Mouse (Mus musculus) myocyte (in vitro differentiated cells): ENCODE results near the gene Rgs3.

Source experiments
- POLR2A ChIP-seq: IDR thresholded peaks from one replicate; pipeline ENCODE4 v1.6.1; 2011; ENCODE audit warnings: low read depth, mild to moderate bottlenecking, control low read depth, moderate library complexity; ENCODE audit not compliant: insufficient read length
- POLR2AphosphoS2 ChIP-seq: IDR thresholded peaks from one replicate; pipeline ENCODE4 v1.6.1; 2011; ENCODE audit warnings: low read depth, control low read depth; ENCODE audit not compliant: insufficient read length
- TCF12 ChIP-seq: IDR thresholded peaks from one replicate; pipeline ENCODE4 v1.6.1; 2011; ENCODE audit warnings: mild to moderate bottlenecking, control low read depth; ENCODE audit not compliant: poor library complexity, insufficient read depth, severe bottlenecking
- TCF3 ChIP-seq: IDR thresholded peaks from one replicate; pipeline ENCODE4 v1.6.1; 2011; ENCODE audit warnings: low read depth, control low read depth; ENCODE audit not compliant: insufficient read length

DNA sequence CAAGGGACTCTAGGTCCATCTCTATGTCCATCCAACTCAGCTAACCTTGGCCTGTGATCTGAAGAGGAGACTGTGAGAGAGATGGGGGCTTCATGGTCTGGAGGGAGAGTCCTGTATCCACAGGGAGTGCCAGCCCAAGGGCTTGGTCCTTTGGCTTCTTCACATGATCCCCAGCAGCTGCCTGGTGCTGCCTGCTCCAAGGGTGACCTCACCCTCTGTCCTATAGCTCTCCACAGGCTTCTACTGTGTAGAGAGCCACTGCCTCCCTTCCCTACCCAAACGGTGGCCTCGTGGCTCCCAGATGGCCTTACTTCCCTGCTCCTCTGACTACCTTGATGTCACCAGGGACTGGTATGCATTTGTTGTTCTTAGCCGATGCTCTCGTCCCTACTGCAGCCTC, 92.6 kb downstream of the Rgs3 start:
- TF ChIP-seq POLR2A (no peak), TCF12 (no peak), TCF3 (no peak), POLR2AphosphoS2 (no peak)
